Mouse (Mus musculus) gastrocnemius, postnatal 25 days (tissue): ENCODE results near the gene Os9. TPM values are rescaled to one million over a fixed set of nuclear protein-coding genes. Genes with fewer than 3 reads are reported as not detected.
"Not testable (repeated sequence)": the region's sequence is repeated elsewhere in the genome, so short reads cannot be mapped to it uniquely, and the experiment has no call there.

Source experiments
- DNase-seq: peaks from one replicate; pipeline ENCODE4 v3.0.0; 2022
- total RNA-seq, 2 experiments: library from RNA; stranded (reverse); gene quantifications; 1 replicate in 1 of 2; 2 replicates in 1 of 2; pipeline ENCODE4 v1.2.3; 2021

Os9 gene
- total RNA-seq, 2 experiments from 2014 or later, result 11.3 to 13.9 TPM

DNA sequence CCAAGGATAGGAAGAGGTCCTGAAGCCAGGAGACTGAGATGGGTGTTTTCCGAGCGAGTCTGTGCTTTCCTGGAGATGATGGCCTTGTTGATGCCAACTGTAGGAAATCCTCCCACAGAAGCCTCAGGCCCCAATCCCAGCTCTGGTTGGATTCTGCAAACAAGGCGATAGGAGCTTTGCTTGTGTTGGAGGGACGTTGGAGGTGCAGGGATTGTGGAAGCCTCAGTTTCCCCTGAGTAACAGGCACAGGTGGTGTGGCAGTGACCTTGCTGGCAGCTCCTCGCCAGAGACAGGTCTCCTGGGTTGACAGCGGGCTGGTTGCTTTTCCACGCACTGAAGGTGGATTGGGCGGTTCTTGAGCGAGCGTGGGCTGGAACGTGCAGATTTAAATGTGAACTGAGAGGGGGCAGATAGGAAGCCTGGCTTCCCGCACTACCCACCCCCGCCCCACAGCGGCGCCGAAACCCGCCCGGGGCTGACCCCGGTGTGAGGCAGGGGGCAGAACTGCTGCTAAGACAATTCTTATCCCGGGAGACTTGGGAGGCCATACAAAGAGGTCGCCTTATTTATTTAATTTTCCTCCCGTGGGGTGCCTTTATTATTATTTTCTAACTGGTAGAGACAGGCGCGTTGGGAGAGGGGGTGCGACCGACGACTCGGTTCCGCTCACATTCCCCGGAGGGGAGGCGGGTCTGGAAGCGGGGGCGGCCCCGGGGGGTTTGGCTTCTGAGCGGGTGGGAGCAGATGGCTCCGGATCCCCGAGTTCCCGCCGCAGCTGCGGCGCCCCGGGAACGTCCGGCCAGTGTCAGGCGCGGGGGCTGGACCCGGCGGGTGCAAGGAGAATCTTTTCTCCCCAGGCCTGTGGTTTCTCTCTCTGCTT, 39.8 kb downstream of the Os9 start:
- DNase-seq, result peak; percentile 72

- no peak for DNase-seq
Observed at GRCm38 (mm10) chr10:127079665-127080391, 41.1 kb downstream of the Os9 start.

GRCm38 (mm10) chr10:127078677-127079575, 42.0 kb downstream of the Os9 start:
- no peak for DNase-seq

DNA sequence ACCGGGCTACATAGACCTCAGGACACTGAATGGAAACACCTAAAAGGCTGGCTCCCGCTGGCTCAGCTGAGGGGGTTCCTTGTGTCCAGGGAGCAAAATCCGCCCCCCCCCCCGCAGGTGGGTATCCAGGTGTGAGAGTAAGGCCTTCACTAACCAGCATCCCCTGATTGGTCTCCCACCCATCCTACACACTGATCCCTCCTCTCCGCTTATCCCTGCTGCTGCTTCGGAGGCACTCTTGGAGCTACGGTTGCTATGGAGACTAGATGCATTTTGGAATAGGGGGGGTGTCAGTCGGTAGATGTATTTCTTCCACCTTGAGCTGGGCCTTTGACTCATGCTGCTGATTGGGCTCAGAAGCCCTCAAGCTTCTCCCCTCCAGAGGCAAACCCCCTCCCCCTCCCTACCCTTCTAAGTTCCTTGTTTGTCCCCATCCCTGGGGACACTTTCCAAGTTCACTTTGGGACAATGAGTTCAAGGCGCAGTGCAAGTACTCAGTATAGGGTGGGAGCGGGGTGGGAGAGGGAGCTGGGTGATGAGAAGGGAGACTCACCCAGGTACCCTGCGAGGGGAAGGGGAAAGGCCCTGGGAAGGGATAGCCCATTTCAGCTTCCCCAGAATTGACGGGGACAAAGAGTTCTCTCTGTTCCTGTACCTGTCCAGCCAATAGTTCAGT, 42.8 kb downstream of the Os9 start:
- no peak for DNase-seq

DNA sequence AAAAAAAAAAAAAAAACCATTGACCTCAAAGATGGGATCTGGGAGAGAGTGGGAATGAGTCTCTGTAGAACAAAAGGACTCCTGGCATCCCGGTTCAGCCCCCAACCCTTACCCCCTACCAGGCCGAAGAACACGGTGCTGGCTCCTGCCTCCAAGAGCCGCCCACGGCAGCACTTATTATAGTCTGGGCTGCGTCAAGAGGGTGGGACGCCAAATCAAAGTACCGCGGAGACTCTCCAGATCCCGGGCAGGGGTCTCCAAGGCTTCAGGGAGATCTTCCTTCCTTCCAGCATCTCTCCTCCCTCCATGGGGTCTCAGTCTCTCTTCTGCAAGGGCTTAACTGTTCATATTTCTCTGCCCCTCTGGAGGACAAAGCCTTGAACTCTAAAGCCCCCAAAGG, 43.4 kb downstream of the Os9 start:
- DNase-seq, result no peak

DNA sequence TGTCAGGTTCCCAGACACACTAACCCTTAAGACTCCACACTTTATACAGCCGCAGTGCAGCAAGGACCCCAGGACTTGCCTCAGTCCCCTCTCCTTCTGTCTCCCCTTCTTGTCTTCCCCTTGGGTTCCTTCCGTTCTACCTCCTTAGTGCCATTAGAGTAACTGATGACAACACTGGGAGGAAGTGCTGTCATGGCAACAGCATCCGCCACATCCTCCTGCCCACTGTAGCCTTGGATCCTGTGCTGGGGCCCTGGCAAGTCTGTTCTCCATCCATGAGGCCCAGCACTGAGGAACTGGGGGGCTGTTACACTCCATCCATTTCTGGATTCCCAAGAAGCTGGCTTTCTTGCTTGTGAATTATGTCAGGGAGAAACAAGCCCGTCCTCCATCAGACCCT, 44.8 kb downstream of the Os9 start:
- DNase-seq, result no peak

DNA sequence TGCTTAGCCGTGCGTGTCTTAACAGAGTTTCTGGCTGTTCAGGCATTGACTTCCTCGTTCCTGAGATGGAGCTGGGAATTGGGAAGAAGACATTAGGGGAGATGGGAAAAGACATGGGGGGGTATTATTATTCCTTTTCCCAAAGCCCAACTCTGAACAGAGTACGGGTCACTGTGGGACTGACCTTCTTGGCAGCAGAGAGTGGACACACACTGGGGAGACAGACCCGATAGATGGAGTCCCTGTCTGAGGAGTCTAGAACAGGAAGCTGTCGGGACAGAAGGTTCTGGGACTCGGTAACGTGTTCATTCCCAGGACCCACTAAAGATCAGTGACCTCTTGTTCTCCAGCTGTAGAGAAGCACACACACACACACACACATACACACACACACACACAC, 45.3 kb downstream of the Os9 start:
- DNase-seq, result no peak

DNA sequence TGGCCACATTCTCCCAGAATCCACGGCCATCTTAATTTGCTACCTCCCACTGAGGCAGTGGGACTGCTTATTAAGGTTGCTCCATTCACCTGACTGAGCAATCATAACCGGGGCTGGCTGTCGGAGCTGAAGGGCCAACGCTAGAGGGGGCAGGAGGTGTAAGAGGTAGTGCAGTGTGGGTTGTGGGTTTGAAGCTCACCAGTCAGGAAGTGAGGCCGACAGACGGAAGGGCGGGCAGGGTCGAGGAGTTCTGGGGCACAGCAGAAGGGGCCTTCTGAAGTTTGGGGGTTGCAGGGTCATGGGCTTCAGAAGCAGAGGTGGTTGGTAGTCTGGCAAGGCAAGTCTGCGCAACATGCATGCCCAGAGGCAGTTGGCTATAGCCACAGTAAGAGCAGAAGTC, 45.9 kb downstream of the Os9 start, which contains the start of gene Agap2:
Gene Agap2, plus strand, starts transcription at position 205 of the 400 bp plus-strand sequence.
- no peak for DNase-seq

GRCm38 (mm10) chr10:127073981-127074380, 47.0 kb downstream of the Os9 start:
- no peak for DNase-seq

DNA sequence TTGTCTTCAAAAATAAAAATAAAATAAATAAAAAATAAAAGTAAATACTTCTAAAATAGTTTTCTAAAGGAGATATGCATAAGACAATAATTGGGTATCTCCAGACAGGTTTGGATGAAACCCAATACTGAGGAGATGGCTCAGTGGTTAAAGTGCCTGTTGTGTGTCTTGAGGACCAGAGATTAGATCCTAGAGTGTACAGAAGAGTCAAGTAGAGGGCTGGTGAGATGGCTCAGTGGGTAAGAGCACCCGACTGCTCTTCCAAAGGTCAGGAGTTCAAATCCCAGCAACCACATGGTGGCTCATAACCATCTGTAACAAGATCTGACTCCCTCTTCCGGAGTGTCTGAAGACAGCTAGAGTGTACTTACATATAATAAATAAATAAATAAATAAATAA, 48.0 kb downstream of the Os9 start:
- DNase-seq, result not testable (repeated sequence)

DNA sequence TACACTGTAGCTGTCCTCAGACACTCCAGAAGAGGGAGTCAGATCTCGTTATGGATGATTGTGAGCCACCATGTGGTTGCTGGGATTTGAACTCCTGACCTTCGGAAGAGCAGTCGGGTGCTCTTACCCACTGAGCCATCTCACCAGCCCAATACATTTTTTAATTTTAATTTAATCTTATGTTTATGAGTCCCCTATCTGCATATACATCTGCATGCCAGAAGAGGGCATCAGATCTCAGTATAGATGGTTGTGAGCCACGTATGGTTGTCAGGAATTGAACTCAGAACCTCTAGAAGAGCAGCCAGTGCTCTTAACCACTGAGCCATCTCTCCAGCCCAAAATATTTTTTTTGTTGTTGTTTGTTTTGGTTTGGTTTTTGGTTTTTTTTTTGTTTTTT, 48.7 kb downstream of the Os9 start:
- DNase-seq, result not testable (repeated sequence)

- no peak for DNase-seq
Observed at GRCm38 (mm10) chr10:127071203-127071602, 49.7 kb downstream of the Os9 start.

- peak; percentile 91 for DNase-seq
Observed at GRCm38 (mm10) chr10:127070190-127071121, 50.5 kb downstream of the Os9 start, which contains the start of gene Tspan31. TSS of gene Tspan31 (minus strand) at chr10:127070264.

DNA sequence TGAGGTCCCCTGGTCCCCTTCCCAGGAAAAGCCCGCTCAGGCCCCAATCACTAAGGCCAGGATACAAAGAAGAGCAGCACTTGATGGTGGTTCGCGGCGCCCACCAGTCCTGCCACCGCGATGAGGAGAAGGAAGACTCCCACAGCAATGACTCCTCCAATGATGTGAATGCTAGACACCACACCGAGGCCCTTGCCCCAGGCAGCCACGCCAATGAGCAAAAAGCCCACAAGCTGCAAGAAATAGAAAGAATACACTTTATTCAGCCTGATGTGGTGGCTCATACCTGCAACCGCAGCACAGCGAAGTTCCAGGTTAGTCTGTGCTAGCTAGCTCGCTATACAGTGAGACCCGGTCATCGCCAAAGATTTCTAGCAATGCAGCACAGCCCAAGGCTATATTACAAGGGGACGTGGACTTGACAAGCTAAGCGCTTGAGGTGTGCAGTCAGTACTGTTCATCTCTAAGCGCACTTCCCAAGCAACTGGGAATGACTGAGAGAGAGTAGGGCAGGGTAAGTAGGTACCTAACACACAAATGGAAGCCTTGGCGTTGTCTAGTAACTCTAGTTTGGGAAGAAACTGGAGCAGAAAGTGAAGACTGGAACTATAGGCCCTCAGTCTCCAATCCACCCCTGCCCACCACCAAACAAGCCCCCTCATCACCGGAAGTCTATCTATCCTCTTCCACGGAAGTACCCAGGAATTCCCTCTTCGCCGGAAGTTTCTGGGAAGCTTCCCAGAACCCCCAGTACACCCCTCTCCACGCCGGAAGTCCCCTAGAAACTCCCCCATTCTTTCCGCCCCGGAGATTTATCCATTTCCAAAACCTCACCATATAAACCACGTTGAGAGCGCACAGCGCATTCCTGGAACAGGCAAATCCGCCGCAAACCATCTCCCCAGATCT, 51.4 kb downstream of the Os9 start:
- DNase-seq, result no peak

GRCm38 (mm10) chr10:127068360-127069038, 52.4 kb downstream of the Os9 start:
- no peak for DNase-seq

GRCm38 (mm10) chr10:127066519-127067018, 54.4 kb downstream of the Os9 start:
- no peak for DNase-seq

GRCm38 (mm10) chr10:127065981-127066380, 55.0 kb downstream of the Os9 start:
- no peak for DNase-seq
